Mouse (Mus musculus) embryo, embryonic 9.5 days (tissue): ENCODE results near the gene Maneal.

ENCODE experiments used
- DNase-seq: peaks from one replicate; pipeline ENCODE4 v3.0.0-alpha.2; 2017; ENCODE audit errors: extremely low spot score

Gene Maneal

DNA sequence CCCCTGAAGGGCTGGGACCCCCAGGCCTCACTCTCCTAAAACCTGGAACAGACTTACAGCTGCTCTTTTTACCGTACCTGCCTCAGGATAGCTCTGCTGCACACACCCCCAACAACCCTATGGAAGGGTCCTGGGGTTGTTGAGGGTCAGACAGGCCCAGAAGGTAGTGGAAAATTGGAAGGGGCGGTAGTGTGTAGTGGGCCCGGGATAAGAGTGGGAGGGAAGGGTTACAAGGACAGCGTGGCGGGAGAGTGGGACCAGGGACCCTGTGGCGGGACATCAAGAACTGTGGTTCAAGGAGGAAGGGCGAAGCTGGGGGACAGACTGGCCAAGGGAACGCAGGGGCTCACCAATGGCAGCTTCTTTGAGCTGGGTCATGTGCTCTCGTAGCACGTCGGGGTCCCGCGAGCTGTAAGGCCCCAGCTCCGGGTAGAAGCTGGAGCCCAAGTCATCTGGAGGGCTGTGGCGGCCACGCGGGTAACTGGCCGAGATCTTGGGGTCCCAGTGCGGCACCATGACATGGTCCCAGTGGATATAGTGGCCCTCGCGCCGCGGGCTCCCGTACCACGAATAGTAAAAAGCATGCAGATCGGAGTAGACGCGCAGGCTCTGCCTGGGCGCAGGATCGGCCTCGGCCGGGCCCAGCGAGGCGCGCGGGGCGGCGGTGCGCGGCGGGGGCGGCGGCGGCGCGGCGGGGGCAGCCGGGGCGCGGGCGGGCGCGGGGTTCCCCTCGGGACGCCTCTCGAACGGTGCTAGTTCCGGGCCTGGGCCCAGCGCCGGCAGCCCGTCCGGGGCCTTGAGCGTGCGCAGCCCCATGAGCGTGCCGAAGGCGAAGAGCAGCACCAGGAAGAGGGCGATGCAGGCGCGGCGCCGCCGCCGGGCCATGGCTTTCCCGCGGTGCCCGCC is at the start of gene Maneal:
Maneal (minus strand) TSS at position 889 of the 906 bp plus-strand sequence.
- DNase-seq, result peak; percentile 13

DNA sequence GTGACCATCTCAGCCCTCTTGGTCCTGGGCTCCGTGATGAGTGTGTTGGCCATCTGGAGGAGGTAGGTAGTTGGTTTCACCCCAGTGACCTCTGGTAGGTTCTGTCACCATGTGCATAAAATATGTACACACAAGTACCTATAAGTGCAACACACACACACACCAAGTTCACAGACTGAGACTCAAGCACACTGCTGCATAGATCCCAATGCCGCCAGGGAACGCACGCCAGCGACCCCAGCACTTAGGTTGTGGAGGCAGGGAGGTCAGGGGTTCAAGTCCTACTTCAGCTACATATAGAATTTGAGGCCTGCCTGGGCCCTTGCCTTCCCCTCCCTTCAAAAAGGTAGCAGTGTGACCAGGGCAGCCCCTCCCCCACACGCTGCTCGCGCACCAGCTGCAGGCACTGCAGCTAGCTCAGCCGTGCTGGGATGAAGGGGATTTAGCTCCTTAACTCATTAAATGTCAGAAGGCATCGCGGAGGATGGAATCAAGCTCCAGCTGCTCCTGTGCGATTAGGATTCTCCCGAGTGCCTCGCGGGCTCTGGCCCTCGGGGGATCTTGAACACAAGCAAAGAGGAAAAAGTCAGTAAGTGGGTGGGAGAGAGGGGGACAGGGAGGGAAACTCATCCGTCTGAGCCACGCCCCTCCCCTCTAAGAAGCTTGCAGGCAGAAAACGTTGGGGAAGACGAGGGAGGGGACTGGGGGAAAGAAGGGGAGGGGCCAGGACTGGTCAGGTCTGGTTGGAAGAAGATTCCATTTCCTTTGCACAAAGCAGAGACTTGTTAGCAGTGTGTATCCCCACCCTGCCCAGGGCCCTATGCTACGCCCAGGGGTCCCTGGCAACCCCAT is 44.2 kb upstream of the Maneal start:
- peak; percentile 72 for DNase-seq

DNA sequence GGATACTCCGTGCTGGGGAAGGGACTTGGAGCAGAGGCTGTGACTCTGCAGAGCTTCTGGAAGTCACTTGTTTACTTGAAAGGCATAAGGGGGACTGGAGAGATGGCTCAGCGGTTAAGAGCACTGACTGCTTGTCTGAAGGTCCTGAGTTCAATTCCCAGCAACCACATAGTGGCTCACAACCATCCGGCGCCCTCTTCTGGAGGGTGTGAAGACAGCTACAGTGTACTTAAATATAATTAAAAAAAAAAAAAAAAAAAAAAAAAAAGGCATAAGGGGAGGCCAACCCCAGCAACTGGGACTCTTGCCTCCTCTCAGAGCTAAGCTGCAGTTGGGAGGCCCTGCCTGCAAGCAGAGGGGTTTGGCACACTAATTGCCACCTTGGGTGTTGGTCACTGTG is 43.4 kb upstream of the Maneal start:
- no peak for DNase-seq

DNA sequence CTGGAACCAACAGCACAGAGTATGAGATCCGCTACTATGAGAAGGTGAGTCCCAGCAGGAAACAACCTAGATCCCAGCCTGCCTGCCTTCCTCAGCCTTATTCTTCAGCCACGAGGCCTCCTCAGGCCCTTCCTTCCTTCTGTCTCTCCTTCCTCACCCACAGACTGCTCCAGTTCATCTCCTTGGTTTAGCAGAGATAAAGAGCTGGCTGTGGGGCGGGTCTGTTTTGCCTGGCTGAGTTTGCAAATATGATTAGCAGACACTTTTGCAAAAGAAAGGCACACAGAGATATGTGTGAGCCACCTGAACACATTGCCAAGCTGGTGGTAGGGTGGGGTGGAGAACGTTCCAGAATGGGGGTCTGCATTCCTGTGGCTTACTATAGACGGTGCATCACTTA is 37.9 kb upstream of the Maneal start:
- DNase-seq, result no peak

DNA sequence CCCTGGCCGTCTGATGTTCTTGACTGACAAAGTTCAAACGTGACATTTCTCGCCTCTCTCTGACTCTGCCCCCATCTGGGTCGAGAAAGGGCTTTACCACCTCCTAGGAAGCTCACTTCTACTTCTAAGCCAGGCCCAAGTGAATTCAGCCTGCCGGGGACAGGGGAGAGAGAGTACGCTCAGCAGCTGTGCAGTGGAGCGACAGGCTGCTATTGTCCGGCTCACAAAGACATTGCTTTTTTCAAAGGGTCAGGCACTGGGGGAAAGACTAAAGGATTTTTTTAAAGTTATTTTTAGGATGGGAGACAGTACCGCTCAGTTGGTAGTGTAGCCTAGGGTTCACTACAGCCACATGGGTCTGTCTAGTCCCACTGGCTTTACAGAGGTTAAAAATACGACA is 36.5 kb upstream of the Maneal start:
- DNase-seq, result no peak

DNA sequence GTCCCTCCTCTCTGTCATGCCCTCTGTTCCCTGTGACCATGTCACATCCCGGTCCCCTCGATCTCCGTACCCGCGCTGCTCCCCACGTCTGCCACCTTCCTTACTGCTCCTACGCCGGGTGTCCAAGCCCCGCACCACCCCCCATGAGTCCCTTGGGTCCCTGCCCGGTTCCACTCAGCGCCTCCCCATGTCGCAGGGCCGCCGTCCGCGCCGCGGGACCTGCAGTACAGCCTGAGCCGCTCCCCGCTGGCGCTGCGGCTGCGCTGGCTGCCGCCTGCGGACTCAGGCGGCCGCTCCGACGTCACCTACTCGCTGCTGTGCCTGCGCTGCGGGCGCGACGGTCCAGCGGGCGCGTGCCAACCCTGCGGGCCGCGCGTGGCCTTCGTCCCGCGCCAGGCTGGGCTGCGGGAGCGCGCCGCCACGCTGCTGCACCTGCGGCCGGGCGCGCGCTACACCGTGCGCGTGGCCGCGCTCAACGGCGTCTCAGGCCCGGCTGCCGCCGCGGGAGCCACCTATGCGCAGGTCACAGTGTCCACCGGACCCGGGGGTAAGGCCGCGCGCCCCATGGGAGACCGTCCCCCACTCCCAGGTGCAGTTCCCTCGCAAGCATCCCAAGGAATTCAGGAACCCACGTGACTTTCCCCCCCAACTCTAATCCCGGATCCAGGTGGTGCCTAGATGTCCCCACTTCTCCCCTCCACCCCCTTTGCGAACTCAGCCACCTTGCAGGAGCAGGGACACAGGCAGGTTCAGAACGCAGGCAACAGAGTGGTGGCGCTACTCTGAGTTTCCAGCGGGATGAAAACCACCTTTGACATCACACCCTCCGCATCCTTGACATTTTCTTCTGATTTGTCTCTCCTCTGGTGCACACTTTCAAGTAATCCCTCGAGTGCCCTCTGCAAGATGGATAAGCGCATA is 32.8 kb upstream of the Maneal start:
- DNase-seq, result no peak

DNA sequence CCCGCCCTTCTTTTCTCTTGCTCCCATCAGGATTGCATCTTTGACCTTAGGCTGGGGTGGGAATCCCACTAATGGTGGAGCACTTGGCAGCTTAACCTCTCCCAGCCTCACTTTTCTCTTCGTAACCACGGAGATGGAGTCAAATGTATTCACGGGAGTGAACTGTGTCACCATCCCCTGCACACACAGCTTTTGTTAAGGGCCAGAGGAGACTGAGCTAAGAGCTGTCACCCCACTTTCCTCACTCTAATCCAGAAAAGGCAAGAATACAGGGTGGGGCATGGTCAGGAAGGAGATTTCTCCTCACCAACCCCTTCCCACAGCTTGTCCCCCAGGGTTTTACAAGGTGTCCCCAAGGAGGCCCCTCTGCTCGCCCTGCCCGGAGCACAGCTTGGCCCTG is 31.8 kb upstream of the Maneal start:
- DNase-seq, result no peak

DNA sequence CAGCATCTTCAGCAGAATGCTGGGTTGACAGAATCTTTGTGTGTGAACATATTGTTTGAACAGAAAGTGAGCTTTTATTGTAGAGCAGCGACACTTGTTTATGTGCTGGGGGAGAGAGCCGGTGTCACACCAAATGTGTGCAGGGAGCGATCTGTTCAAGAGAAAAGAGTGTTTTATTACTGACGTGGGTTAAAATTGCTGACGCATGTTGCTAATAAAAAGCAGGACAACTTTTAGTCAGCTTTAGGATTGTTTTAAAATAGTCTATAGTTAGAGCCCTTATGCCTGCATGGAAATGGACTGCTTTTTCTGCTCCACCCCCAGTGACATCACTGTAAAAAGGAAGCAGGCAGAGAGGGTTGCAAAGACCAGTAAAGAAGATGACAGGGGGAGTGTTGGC is 28.9 kb upstream of the Maneal start:
- no peak for DNase-seq

DNA sequence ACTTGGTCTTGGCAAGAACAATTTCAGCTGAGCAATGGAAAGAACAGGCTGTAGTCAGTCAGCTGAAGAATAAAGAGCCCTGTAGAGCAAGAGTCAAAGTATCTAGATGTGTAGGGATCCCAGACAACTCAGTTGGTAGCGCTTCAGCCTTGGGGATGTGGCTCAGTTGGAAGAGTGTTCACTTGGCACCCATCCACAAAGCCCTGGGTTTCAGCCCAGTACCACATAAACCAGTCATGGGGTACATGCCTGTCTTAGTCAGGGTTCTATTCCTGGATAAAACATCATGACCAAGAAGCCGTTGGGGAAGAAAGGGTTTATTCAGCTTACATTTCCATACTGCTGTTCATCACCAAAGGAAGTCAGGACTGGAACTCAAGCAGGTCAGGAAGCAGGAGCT is 28.0 kb upstream of the Maneal start:
- no peak for DNase-seq

DNA sequence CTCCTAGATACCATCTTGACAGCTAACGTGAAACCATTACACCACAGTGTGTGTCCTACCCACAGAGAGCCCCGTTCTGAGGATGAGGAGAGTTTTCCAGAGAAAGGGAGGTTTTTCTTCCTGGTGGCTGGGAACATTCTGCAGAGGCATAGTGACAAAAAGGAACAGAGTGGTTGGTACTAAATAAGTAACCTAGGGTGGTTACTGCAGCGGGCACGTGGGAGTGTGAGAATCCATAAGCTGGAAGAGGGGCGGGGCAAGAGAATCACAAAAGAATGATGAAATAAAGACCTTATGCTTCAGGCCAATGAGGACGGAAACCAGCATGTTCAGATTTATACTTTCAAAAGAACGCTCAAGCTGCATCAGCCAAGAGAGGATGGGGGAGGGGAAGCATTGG is 26.7 kb upstream of the Maneal start:
- DNase-seq, result no peak

DNA sequence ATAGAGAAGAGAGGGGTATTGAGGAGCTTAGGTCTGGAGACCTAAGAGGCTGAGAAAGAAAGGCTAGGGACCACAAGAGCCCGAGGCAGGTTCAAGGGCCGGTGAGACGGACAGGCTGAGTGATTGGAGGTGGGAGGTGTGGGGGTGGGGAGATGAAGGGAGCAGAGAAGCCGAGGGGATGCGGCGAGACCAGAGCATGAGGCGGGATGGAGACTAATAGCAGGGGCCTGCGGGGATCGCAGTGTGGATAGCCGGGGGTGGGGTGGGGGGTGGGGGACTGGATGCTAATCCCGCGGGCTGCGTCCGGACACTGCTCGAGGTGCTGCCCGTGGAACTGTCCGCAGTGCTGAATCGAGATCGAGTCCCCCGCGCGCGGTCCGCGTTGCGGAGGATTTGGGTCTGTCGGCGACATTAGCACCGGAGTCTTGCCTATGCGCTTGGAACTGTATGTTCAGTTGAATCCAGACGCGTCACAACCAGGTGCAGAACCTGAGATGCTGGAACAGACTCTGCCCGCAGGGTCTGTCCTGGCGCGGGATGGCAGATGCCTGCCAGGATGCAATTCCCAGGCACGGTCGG is 20.3 kb upstream of the Maneal start:
- DNase-seq, result peak; percentile 60

DNA sequence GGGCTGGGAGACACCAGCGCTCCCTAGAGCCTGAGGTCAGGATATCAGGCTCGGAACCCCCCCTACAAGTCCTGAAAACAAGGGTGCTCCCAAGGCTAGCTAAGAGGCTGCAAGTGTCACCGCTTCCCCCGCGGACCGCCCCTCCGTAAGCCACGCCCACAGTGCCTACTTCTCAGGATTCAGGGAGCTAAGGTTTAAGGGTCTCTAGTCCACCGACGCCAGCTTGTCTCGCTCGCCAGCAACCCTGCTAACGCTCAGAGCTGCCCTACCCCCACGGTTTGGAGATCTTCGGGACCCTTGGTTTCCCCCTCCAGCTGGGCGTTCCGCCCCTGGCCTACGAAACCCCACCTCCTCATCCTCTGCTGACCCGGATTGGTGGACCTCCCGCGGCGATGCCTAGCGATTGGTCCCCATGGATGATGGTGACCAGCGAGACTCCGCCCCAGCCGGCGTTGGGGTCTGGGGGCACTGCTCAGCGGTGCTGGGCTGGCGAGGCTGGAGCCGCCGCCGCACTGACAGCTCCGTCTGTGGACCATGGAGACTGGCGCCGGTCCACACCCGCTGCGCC is 19.5 kb upstream of the Maneal start:
- peak; percentile 88 for DNase-seq

DNA sequence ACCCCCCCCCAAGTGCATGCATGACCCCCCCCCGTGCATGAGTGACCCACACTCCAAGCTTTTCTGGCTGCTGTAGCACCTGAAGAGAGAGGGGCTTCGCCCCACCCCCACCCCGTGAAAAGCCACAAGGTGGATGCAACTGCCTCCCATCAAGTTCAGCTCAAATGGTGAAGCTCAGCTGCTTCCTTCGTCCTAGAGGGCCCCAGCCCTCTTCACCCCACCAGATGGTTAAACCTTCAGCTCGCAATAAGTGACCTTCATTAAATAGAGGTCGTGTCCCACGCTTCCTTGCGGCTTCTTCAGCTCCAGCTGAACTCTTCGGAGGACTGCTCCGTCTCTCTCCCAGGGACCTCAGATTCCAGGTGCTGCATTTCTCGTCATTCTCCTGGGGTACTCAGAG is 18.6 kb upstream of the Maneal start, which contains the start of gene Epha10:
Epha10 (plus strand) TSS at position 301 of the 400 bp plus-strand sequence.
- DNase-seq, result no peak

DNA sequence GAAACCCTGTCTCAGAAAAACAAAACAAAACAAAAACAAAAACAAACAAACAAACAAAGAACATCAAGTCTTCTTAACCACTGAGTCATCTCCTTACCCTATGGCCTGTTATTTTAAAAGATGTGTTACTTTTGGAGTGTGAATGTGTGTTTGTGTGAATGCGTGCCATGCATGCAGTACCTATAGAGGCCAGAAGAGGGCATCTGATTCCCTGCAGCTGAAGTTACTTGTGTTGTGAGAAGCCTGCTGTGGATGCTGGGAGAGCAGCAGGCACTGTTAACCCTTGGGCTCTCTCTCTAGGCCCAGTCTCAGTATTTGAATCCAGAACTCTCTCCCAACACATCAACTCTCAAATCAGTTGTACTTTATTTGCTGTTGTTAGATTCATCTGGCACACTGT is 10.7 kb upstream of the Maneal start:
- DNase-seq, result no peak

DNA sequence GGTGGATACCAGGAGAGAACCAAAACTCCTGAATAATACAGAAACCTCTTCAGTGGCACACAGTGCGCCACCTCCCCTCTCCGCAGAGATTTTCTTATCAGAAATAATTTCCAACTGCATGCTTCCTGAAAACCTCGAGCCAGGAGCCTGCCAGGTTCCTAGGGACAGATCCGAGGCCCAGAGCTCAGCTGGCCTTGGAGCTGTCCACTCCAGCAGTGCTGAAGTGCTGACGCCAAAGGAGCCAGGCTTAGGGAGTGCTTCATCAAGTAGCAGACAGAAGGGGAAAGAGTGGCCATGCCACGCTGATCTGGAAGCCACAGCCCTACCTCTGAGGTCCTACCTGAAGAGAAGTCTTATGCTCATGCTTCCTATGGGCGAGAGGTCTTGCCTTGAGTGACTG is 1.5 kb downstream of the Maneal start:
- peak; percentile 79 for DNase-seq

DNA sequence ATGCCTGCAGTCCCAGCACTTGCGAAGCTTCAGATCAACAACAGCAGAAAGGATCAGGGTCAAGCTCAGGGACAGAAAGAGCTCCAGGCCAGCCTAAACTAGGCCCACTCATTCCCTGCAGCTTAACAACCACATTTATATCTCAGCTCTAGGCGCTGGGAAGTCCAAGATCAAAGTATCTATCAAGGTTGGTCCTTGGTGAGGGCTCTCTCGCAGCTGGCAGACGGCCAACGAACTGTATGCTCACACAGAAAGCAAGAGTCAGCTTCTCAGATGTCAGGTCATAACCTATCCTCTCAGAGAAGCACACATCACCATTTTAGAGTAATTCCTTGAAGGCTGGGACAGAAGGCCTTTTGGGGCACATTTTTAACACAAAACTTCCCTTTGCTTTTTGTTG is 3.6 kb downstream of the Maneal start:
- DNase-seq, result no peak

DNA sequence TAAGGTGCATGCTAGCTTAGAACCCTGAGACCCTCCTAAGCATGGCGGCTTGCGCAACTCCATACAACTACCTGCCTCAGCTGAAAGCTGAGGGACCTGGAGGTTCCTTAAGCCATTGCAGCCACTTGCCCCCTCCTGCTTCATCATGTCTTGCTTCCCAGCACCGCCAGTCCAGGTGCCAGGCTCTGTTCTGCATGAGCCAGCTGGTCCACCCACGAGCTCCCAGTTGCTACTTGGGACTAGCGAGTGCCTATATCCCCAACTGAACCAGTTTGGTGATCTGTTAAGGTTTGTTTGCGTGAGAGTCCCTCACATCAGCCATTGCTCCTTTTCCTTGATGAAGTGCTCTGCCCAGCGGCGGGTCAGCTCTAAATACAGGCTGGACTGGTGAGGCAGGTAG is 5.7 kb downstream of the Maneal start:
- DNase-seq, result no peak

DNA sequence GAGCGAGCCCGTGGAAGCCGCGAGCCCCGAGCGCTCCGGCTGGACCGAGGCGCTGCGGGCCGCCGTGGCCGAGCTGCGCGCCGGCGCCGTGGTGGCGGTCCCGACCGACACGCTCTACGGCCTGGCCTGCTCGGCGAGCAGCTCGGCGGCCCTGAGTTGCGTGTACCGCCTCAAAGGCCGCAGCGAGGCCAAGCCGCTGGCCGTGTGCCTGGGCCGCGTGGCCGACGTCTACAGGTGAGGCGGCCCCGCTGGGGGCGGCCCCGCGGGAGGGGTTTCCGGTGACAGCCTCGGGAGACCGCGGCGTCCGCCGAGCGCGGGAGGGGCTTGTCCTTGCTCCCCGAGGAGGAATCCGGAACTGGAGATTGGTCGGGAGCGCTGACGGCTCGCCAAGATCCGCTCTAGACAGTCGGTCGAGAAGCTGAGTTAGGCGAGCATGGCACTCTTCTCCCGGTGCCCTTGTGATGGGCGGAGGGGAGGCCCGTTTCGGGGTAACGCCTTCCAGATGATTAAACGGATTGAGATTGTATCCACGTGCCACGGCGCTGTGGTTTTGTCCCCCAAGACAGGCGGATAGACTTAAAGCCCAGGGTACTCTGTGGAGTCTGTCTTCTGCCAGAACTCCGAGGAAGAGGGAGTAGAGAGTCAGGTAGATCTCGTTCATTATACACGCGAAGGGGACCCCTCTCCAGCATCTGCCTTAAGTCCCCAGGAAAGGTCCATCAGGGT is 10.9 kb downstream of the Maneal start, which contains the start of gene 1110065P20Rik:
1110065P20Rik (minus strand) TSS at position 264 of the 726 bp plus-strand sequence.
- DNase-seq, result peak; percentile 63

DNA sequence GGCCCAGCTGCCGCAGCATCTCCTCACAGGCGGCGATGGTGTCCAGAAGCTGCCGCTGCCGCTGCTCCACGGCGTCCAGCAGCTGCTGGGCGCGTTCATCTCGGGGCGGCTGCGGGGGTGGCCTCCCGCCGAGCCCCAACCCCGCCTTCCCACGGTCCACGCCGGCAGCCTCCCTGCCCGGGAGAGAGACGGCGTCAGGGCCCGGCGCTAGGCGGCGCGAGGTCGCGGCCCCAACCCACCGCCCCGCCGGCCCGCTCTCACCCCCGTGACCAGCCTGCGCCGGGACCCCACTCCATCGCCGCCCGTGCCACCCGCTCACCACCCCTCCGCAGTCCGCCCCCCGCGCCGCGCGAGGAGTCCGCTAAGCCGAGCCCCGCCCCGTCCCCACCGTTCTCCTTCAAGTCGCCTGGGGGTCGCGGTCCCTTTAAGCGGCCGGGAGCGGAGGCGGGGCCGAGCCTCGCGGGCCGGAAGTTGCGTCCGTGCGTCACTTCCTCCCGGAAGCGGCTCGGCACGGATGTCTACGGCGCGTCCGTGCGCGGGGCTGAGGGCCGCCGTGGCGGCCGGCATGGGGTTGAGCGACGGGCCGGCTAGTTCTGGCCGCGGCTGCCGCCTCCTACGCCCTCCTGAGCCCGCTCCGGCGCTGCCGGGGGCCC is 11.6 kb downstream of the Maneal start, which contains the start of gene Yrdc:
Yrdc (plus strand) TSS at position 419 of the 653 bp plus-strand sequence.
- DNase-seq, result peak; percentile 93
